Mouse (Mus musculus) heart, postnatal 0 days (tissue): ENCODE data around the gene 4930544D05Rik. TPM values are rescaled to one million over a fixed set of nuclear protein-coding genes. Genes with fewer than 3 reads are reported as not detected.

Experiments
- ATAC-seq: fragments of 200-750 bp; cut with Nextera tagmentation; 2 replicates; pipeline ENCODE4 v1.8.0; 2017; ENCODE audit warnings: low read depth, moderate number of reproducible peaks, moderate library complexity; ENCODE audit not compliant: insufficient read depth
- DNase-seq: peaks from one replicate; pipeline ENCODE4 v3.0.0-alpha.2; 2016; ENCODE audit warnings: low spot score
- H3K27ac ChIP-seq: fragments of 300-500 bp; sonication (generic); 2 replicates; pipeline ENCODE4 v1.5.1; 2014; ENCODE audit warnings: low read depth, mild to moderate bottlenecking
- H3K27me3 ChIP-seq: fragments of 300-500 bp; sonication (generic); 2 replicates; pipeline ENCODE4 v1.6.1; 2014; ENCODE audit warnings: low read length, mixed read lengths; ENCODE audit not compliant: control insufficient read depth, insufficient read depth
- H3K36me3 ChIP-seq: fragments of 300-500 bp; sonication (generic); replicated peaks from 2 replicates; pipeline ENCODE4 v1.6.1; 2014; ENCODE audit warnings: low read length, mixed read lengths; ENCODE audit not compliant: control insufficient read depth, insufficient read depth
- H3K4me1 ChIP-seq: fragments of 300-500 bp; sonication (generic); 2 replicates; pipeline ENCODE4 v1.6.1; 2014; ENCODE audit warnings: antibody characterized with exemption; ENCODE audit not compliant: control insufficient read depth, insufficient read depth
- H3K4me2 ChIP-seq: fragments of 300-500 bp; sonication (generic); 2 replicates; pipeline ENCODE4 v1.6.1; 2014; ENCODE audit warnings: low read depth, mild to moderate bottlenecking, low read length, moderate library complexity
- H3K4me3 ChIP-seq: fragments of 300-500 bp; sonication (generic); 2 replicates; pipeline ENCODE4 v1.5.1; 2014; ENCODE audit warnings: low read depth, low read length
- H3K9ac ChIP-seq: fragments of 300-500 bp; sonication (generic); replicated peaks from 2 replicates; pipeline ENCODE4 v1.6.1; 2014; ENCODE audit warnings: low read depth, low read length, mixed read lengths
- H3K9me3 ChIP-seq: fragments of 300-500 bp; sonication (generic); replicated peaks from 2 replicates; pipeline ENCODE4 v1.6.1; 2016; ENCODE audit warnings: low read length; ENCODE audit not compliant: control insufficient read depth
- CTCF ChIP-seq: IDR thresholded peaks from 2 replicates; pipeline ENCODE4 v1.5.1; 2016; ENCODE audit warnings: antibody characterized with exemption, control low read depth, low read depth
- EP300 ChIP-seq: IDR thresholded peaks from 2 replicates; pipeline ENCODE4 v1.6.1; 2016; ENCODE audit warnings: antibody characterized with exemption, low read depth
- WGBS: fragments of 180-500 bp; shearing (Covaris S2); extraction: QIAGEN DNeasy Blood & Tissue Kit; methylation state at CpG from one replicate; pipeline ENCODE4 v1.1.7; 2014; 5-methylcytosine and 5-hydroxymethylcytosine counted together
- polyA plus RNA-seq: library from polyadenylated mRNA; unstranded; fragments of >200 nt; fragmentation: Nextera tagmentation; extraction: Ambion mirVana; gene quantifications from 2 replicates; pipeline ENCODE4 v1.2.1, GENCODE M21; 2015
- total RNA-seq: library from RNA; depleted of rRNA; stranded (reverse); fragments of >200 nt; gene quantifications from 2 replicates; pipeline ENCODE4 v1.2.3, GENCODE M21; 2014; ENCODE audit warnings: low replicate concordance

The 4930544D05Rik gene
- total and polyA plus RNA-seq, 2 experiments from 2014 or later = not detected

DNA sequence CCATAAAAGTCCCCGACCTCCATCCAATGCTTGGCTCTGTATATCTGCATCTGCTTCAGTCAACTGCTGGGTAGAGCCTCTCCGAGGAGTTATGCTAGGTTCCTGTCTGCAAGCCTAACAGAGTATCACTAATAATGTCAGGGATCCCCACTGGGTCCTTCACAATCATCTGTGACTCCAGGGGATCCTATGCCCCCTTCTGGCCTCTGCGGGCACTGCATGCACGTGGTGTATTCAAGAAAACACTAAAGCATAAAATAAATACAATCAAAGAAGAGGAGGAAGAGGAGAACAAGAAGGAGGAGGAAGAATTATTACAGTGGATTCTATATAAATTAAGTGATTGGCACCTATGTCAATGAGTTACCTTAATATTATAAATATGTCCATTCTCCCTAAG is 9.8 kb downstream of the 4930544D05Rik start:
- 46% methylated on average over 4 of the region's 4 CpGs for WGBS
- Histone ChIP-seq H3K9ac (no peak overlapping the region), H3K27ac (no peak overlapping the region), H3K4me3 (no peak overlapping the region), H3K27me3 (no peaks in the 10 kb centered on the region), H3K4me1 (no peaks in the 10 kb centered on the region), H3K36me3 (no peaks in the 10 kb centered on the region), H3K9me3 (no peaks in the 10 kb centered on the region), H3K4me2 (no peak overlapping the region)
- no peak for ATAC-seq
- DNase-seq = no peak
- no peak for TF ChIP-seq EP300
- TF ChIP-seq CTCF = peak; percentile 60

DNA sequence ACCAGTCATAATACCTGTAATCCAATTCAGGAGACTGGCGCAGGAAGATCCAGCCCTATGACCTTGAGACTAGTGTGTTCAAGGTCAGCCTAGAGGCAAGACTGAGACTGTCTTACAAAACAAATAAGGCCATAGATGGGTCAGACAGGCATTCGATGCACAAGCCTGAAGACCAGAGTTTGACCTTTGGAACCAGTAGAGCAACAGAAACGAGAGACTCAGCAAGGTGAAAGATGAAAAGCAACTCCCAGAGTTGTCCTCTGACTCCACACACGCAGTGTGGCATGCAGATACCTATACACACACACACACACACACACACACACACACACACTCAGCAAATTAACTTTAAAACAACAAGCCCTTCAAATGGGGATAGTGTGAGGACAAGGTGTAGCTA is 11.2 kb downstream of the 4930544D05Rik start:
- no peak overlapping the region for H3K9ac ChIP-seq
- 67% methylated on average over 4 of the region's 4 CpGs for WGBS
- H3K27me3 ChIP-seq = no peaks in the 10 kb centered on the region
- H3K36me3 ChIP-seq = no peaks in the 10 kb centered on the region
- H3K27ac ChIP-seq = no peak overlapping the region
- no peaks in the 10 kb centered on the region for H3K4me1 ChIP-seq
- DNase-seq (no peak), ATAC-seq (no peak)
- TF ChIP-seq CTCF (no peak), EP300 (no peak)
- no peak overlapping the region for H3K4me2 ChIP-seq
- H3K9me3 ChIP-seq = no peaks in the 10 kb centered on the region
- H3K4me3 ChIP-seq = no peak overlapping the region

DNA sequence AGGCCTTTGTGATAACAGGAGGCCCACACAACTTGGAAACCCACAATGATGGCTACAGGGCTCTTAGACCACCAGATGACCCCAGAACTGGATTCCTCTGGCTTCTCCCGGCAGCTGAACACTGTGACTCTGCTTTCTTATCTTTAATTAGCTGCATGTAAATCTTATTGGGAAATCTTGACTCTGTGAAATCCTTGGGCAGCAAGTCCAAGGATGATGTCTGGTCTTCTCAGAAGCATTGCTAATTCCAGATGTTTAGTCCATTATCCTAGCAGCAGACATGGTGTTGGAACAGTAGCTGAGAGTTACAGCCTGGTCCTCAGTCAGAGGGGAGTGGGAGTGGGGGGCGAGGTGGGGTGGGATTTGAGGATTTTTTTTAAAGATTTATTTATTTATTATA is 12.8 kb downstream of the 4930544D05Rik start:
- Histone ChIP-seq H3K4me2 (no peak overlapping the region), H3K36me3 (no peaks in the 10 kb centered on the region), H3K4me1 (no peaks in the 10 kb centered on the region), H3K27me3 (no peaks in the 10 kb centered on the region), H3K9ac (no peak overlapping the region), H3K9me3 (no peaks in the 10 kb centered on the region), H3K27ac (no peak overlapping the region), H3K4me3 (no peak overlapping the region)
- DNase-seq (no peak), ATAC-seq (no peak)
- WGBS = 57% methylated on average over 2 of the region's 2 CpGs
- TF ChIP-seq EP300 (no peak), CTCF (no peak)

DNA sequence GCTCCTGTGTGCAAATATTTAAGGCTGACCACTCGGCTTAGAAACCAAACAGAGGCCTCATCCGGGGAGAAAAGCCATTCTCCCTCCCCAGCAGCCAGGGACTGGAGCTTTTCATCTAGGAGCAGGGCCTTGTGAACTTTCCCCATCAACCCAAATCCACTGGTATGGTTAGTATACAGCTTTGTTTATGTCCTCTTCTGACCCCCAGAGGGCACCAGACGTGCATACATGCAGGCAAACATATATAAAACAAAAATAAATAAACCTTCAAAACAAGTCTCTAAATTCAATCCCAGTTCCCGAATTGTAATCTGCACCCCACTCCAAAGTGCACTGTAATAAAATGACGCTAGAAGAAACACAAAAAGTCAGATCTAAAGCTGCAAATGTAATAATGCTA is 13.9 kb downstream of the 4930544D05Rik start:
- H3K4me3 ChIP-seq = no peak overlapping the region
- H3K27me3 ChIP-seq = no peaks in the 10 kb centered on the region
- no peak overlapping the region for H3K27ac ChIP-seq

DNA sequence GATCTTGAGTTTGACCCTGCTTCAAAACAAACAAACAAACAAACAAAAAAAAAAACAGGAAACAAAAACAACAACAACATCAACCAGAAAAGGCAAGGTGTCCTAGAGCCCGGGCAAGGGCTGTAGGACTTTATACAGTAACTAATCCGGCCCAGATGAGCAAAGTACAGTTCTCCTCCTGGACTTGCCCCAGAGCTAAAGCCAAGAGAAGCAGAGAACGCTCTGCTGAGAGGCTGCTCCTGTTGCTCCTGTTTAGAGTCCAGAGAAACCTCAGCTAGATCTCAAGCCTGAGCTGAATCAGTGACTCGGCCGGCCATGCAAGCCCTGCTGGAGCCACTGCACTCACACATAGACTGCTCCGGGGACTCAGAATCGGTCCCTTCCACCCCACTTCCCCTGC is 14.5 kb downstream of the 4930544D05Rik start:
- DNase-seq (no peak), ATAC-seq (no peak)
- WGBS = 58% methylated on average over 7 of the region's 7 CpGs
- Histone ChIP-seq H3K27ac (no peak overlapping the region), H3K9me3 (no peaks in the 10 kb centered on the region), H3K9ac (no peak overlapping the region), H3K4me3 (no peak overlapping the region), H3K36me3 (no peaks in the 10 kb centered on the region), H3K4me1 (no peaks in the 10 kb centered on the region), H3K27me3 (no peaks in the 10 kb centered on the region), H3K4me2 (no peak overlapping the region)
- no peak for TF ChIP-seq EP300
- no peak for TF ChIP-seq CTCF

More for the DNA sequence above, 13.9 kb downstream of the 4930544D05Rik start:
- ATAC-seq = no peak
- Histone ChIP-seq H3K36me3 (no peaks in the 10 kb centered on the region), H3K9ac (no peak overlapping the region), H3K9me3 (no peaks in the 10 kb centered on the region), H3K4me1 (no peaks in the 10 kb centered on the region), H3K4me2 (no peak overlapping the region)
- 55% methylated on average over 5 of the region's 5 CpGs for whole genome bisulfite sequencing
- DNase-seq = peak; percentile 32
- TF ChIP-seq CTCF (peak; percentile 52), EP300 (no peak)

DNA sequence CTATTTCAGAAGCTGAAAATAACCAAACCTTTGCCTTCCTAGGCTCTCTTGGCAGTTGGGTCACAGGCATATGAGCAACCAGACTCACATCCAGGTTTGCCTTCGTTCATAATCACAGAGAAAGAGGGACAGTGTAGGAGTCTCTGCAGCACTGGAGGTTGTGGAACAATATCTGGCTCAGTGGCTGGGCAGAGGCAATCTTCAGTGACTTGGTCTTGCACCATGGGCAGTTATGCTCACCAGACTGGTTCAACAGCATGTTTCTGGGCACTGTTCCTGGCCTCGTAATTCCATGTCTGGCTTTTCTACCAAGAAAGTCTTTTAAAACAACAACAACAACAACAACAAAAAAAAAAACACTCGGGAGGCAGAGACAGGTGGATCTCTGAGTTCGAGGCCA is 20.0 kb downstream of the 4930544D05Rik start:
- no peak overlapping the region for H3K27ac ChIP-seq
- WGBS = 74% methylated on average over 4 of the region's 4 CpGs
- no peak for ATAC-seq

More for the DNA sequence above, 20.0 kb downstream of the 4930544D05Rik start:
- no peaks in the 10 kb centered on the region for H3K36me3 ChIP-seq
- H3K4me3 ChIP-seq = no peak overlapping the region
- H3K9me3 ChIP-seq = no peaks in the 10 kb centered on the region
- no peaks in the 10 kb centered on the region for H3K4me1 ChIP-seq
- no peak for DNase-seq
- TF ChIP-seq EP300 = no peak
- TF ChIP-seq CTCF = no peak
- H3K27me3 ChIP-seq = no peaks in the 10 kb centered on the region
- H3K4me2 ChIP-seq = no peak overlapping the region
- H3K9ac ChIP-seq = no peak overlapping the region
